Mouse (Mus musculus) liver, adult 2 months (tissue): Measurements from ENCODE around the gene Zfp277.

Experiments used
- CTCF ChIP-seq: fragments of 200-500 bp; IDR thresholded peaks from 2 replicates; pipeline ENCODE4 v1.5.1; 2011; ENCODE audit warnings: low read depth, low read length, control low read depth
- POLR2A ChIP-seq: fragments of 200-500 bp; IDR thresholded peaks from 2 replicates; pipeline ENCODE4 v1.6.1; 2011; ENCODE audit warnings: low read length, control low read depth; ENCODE audit not compliant: insufficient read depth; ENCODE audit errors: extremely low read depth

GRCm38 (mm10) chr12:40315146-40315545 lies 130.6 kb downstream of the Zfp277 start:
- TF ChIP-seq CTCF (no peak), POLR2A (no peak)
